ENCODE assay signal across 8 mouse cellular contexts in the genomic region with DNA sequence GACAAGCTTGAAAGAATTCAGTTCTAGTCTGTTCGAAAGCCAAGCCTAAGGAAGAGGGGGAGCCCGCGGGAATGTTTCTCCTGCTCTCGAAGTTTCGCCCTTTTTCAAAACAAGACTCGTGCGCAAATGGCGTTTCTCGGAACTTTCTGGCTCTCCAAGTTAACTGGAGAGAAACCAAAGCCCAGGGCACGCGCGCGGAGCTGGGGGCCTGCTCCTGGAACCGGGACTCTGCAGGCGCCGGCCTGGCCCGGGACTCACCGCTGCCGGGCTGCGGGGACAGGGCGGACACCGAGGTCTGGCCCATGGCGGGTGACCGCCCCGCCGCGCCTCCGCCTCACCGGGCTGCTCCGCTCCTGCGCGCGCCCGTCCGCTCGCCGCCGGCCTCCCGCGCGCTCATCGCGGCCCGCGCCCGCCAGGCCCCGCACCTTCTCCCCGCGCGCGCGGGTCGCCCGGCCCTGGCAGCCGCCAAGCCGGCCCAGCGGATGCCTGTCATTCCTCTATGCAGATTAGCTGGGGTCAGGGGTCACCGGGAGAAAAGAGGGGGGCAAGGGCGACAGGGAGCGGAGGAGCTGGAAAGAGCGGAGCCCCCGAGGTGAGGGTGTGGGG.
DNase-seq lines count a peak whose midpoint lies in the region; ATAC-seq and TF ChIP-seq lines count a peak whose summit lies in the region.

No protein-coding gene starts in this region.

- peak overlapping the region; percentile 90 for H3K9ac ChIP-seq in lung, postnatal 0 days (replicated peaks; ENCODE audit: low read depth)

- peaks cover 4% of the 10 kb centered on the region; the same call in 1 of the 2 replicates for H3K4me1 ChIP-seq in lung, postnatal 0 days (ENCODE audit: insufficient read depth, low read depth, low read length)

- peak; percentile 26 for DNase-seq in WW6 (ENCODE audit: low read depth, low spot score)
- DNase-seq in cerebellum, adult 9-10 months = peak; percentile 16
- peak; percentile 49 to 59 for DNase-seq in layer of hippocampus, postnatal 10 days (ENCODE audit: low spot score in 2 of 2)
- DNase-seq in lung, postnatal 0 days (ENCODE audit: low spot score) = peak; percentile 83
- peak; percentile 68 for DNase-seq in ovary, postnatal 36 days (ENCODE audit: low spot score)
- no peak for DNase-seq in adipocyte (ENCODE audit: low spot score)

- TF ChIP-seq EP300 in lung, postnatal 0 days (IDR thresholded peaks at IDR 0.05) = no peak

- TF ChIP-seq CTCF in lung, postnatal 0 days (IDR thresholded peaks at IDR 0.05) = no peak

- peak overlapping the region; percentile 81 for H3K4me3 ChIP-seq in lung, postnatal 0 days (ENCODE audit: low read depth, low read length)

- no peaks in the 10 kb centered on the region for H3K9me3 ChIP-seq in lung, postnatal 0 days (ENCODE audit: low read length)

- ATAC-seq in frontal cortex, adult (ENCODE audit: low TSS enrichment) = peak; percentile 87
- ATAC-seq in hematopoietic stem cell, adult 5-6 weeks (replicated peaks in 1 of 2; ENCODE audit: insufficient read depth in 1 of 2, low FRiP score in 2 of 2, low TSS enrichment in 1 of 2, low read depth in 1 of 2, poor library complexity in 2 of 2, severe bottlenecking in 2 of 2) = peak; percentile 23 to 54; a peak in 3 of 4 replicates
- peak; percentile 80 for ATAC-seq in lung, postnatal 0 days

- no peaks in the 10 kb centered on the region for H3K27me3 ChIP-seq in lung, postnatal 0 days (replicated peaks; ENCODE audit: insufficient read depth, low read length)

- peak overlapping the region; percentile 95 for H3K27ac ChIP-seq in lung, postnatal 0 days (ENCODE audit: low read length)

- no peaks in the 10 kb centered on the region for H3K36me3 ChIP-seq in lung, postnatal 0 days (ENCODE audit: insufficient read depth, low read length)

- peak overlapping the region; percentile 68 for H3K4me2 ChIP-seq in lung, postnatal 0 days (replicated peaks; ENCODE audit: low read depth, low read length)

- WGBS in lung, postnatal 0 days = under 1% methylated on average over 50 of the region's 62 CpGs
